ENCODE assay signal across 8 mouse cellular contexts in genomic region chr10:128921883-128922821, GRCm38 (mm10). TPM values are rescaled to one million over a fixed set of nuclear protein-coding genes. Genes with fewer than 3 reads are reported as not detected.
DNase-seq lines count a peak whose midpoint lies in the region; ATAC-seq lines count a peak whose summit lies in the region.

No protein-coding gene starts in this region.

- peak overlapping the region; percentile 62 for H3K4me2 ChIP-seq in hindbrain, embryonic 14.5 days (replicated peaks)
- H3K4me2 ChIP-seq in midbrain, embryonic 16.5 days (ENCODE audit: low read length) = peak overlapping the region; percentile 85

- peak overlapping the region; percentile 66 for H3K9ac ChIP-seq in hindbrain, embryonic 14.5 days
- H3K9ac ChIP-seq in midbrain, embryonic 16.5 days (ENCODE audit: low read depth, low read length) = peak overlapping the region; percentile 85; the same call in 1 of the 2 replicates

- WGBS in hindbrain, embryonic 14.5 days = 71% methylated on average over 16 of the region's 16 CpGs
- WGBS in midbrain, embryonic 16.5 days = 75% methylated on average over 16 of the region's 16 CpGs

- 0 out of 2 replicates have a peak overlapping the region, but pooled peaks have one; percentile 7 for H3K27ac ChIP-seq in hindbrain, embryonic 14.5 days
- H3K27ac ChIP-seq in midbrain, embryonic 16.5 days (ENCODE audit: low read length) = peak overlapping the region; percentile 97; the same call in 1 of the 2 replicates

- no peak for ATAC-seq in hindbrain, embryonic 14.5 days (ENCODE audit: low FRiP score)
- ATAC-seq in midbrain, embryonic 16.5 days = no peak

- H3K27me3 ChIP-seq in hindbrain, embryonic 14.5 days (ENCODE audit: control insufficient read depth, insufficient read depth, low read length) = no peaks in the 10 kb centered on the region
- no peaks in the 10 kb centered on the region for H3K27me3 ChIP-seq in midbrain, embryonic 16.5 days (ENCODE audit: control insufficient read depth, insufficient read depth, low read depth, low read length)

- H3K36me3 ChIP-seq in hindbrain, embryonic 14.5 days (replicated peaks; ENCODE audit: control insufficient read depth, insufficient read depth) = peaks cover 5% of the 10 kb centered on the region; the same call in 1 of the 2 replicates
- no peaks in the 10 kb centered on the region for H3K36me3 ChIP-seq in midbrain, embryonic 16.5 days (ENCODE audit: control insufficient read depth, insufficient read depth, low read length)

- H3K9me3 ChIP-seq in hindbrain, embryonic 14.5 days (ENCODE audit: control insufficient read depth, low read length) = no peaks in the 10 kb centered on the region
- H3K9me3 ChIP-seq in midbrain, embryonic 16.5 days (replicated peaks; ENCODE audit: control insufficient read depth, low read length, poor library complexity, severe bottlenecking) = no peaks in the 10 kb centered on the region

- peaks cover 33% of the 10 kb centered on the region for H3K4me1 ChIP-seq in hindbrain, embryonic 14.5 days (replicated peaks; ENCODE audit: control insufficient read depth, insufficient read depth, low read length)
- H3K4me1 ChIP-seq in midbrain, embryonic 16.5 days (ENCODE audit: control insufficient read depth, insufficient read depth, low read length) = peaks cover 18% of the 10 kb centered on the region

- H3K4me3 ChIP-seq in hindbrain, embryonic 14.5 days (replicated peaks; ENCODE audit: low read length) = peak overlapping the region; percentile 51
- H3K4me3 ChIP-seq in midbrain, embryonic 16.5 days (ENCODE audit: low read depth, low read length) = peak overlapping the region; percentile 86

- DNase-seq in cerebellum, postnatal 10 days = peak; percentile 70 to 78
- DNase-seq in cerebellum, adult 11 months = no peak
- DNase-seq in right cerebral cortex, adult 18-20 months = peak; percentile 47
- DNase-seq in right cerebral cortex, postnatal 14 days = no peak
- DNase-seq in hindbrain, embryonic 14.5 days (ENCODE audit: low spot score) = no peak
- no peak for DNase-seq in spleen, postnatal 36 days (ENCODE audit: low spot score in 2 of 2)
- no peak for DNase-seq in frontal cortex, postnatal 25 days (ENCODE audit: low spot score in 2 of 2)

RNA-seq across cellular contexts. Expression of gene Rdh5, which starts 0.5 kb away (rescaled TPM):
- polyA plus RNA-seq in hindbrain, embryonic 14.5 days (2014; fragmentation: Nextera tagmentation; extraction: Ambion mirVana) = 17.6 and 20.4 TPM in 2 replicates
- polyA plus RNA-seq in midbrain, embryonic 16.5 days (2015; fragmentation: Nextera tagmentation; extraction: Ambion mirVana) = 13.6 TPM in 2 replicates

RNA-seq across cellular contexts. Expression of gene Bloc1s1, which starts 1.7 kb away (rescaled TPM):
- 228 and 269 TPM in 2 replicates for polyA plus RNA-seq in hindbrain, embryonic 14.5 days (2014; fragmentation: Nextera tagmentation; extraction: Ambion mirVana)
- polyA plus RNA-seq in midbrain, embryonic 16.5 days (2015; fragmentation: Nextera tagmentation; extraction: Ambion mirVana) = 227 and 228 TPM in 2 replicates

RNA-seq across cellular contexts. Expression of gene Itga7, which starts 11.5 kb away (rescaled TPM):
- polyA plus RNA-seq in hindbrain, embryonic 14.5 days (2014; fragmentation: Nextera tagmentation; extraction: Ambion mirVana) = 6.2 and 7.2 TPM in 2 replicates
- polyA plus RNA-seq in midbrain, embryonic 16.5 days (2015; fragmentation: Nextera tagmentation; extraction: Ambion mirVana) = 6.1 and 9.2 TPM in 2 replicates

RNA-seq across cellular contexts. Expression of gene Cd63, which starts 21.4 kb away (rescaled TPM):
- polyA plus RNA-seq in hindbrain, embryonic 14.5 days (2014; fragmentation: Nextera tagmentation; extraction: Ambion mirVana) = 215 and 239 TPM in 2 replicates
- polyA plus RNA-seq in midbrain, embryonic 16.5 days (2015; fragmentation: Nextera tagmentation; extraction: Ambion mirVana) = 152 and 195 TPM in 2 replicates

RNA-seq across cellular contexts. Expression of gene Gdf11, which starts 30.6 kb away (rescaled TPM):
- 5.9 and 6.7 TPM in 2 replicates for polyA plus RNA-seq in hindbrain, embryonic 14.5 days (2014; fragmentation: Nextera tagmentation; extraction: Ambion mirVana)
- 7.6 and 7.9 TPM in 2 replicates for polyA plus RNA-seq in midbrain, embryonic 16.5 days (2015; fragmentation: Nextera tagmentation; extraction: Ambion mirVana)

Comparison
In these comparisons a context has a peak if more than half of its experiments do, and no peak if none do; other contexts are left out.
1. DNase-seq: peak in cerebellum, postnatal 10 days (2 of 2) and right cerebral cortex, adult 18-20 months (single experiment); none in cerebellum, adult 11 months (single experiment), right cerebral cortex, postnatal 14 days (single experiment), hindbrain, embryonic 14.5 days (single experiment), spleen, postnatal 36 days (0 of 2) and frontal cortex, postnatal 25 days (0 of 2).